Mouse (Mus musculus) gastrocnemius, adult 8-10 months (tissue): ENCODE data around the gene Sh3rf3. TPM values are rescaled to one million over a fixed set of nuclear protein-coding genes. Genes with fewer than 3 reads are reported as not detected.
A peak's percentile ranks its signal among the peaks of the same experiment; 100 is the strongest.

Experiments
- DNase-seq, 2 experiments: peaks; one replicate each; pipeline ENCODE4 v3.0.0; 2022; ENCODE audit warnings: low spot score in 2 of 2
- total RNA-seq, 4 experiments: library from RNA; stranded (reverse); gene quantifications; 2 replicates each; pipeline ENCODE4 v1.2.4; 2022

Sh3rf3 gene
- total RNA-seq, 4 experiments from 2014 or later = 0.24 to 0.45 (median 0.37) TPM

DNA sequence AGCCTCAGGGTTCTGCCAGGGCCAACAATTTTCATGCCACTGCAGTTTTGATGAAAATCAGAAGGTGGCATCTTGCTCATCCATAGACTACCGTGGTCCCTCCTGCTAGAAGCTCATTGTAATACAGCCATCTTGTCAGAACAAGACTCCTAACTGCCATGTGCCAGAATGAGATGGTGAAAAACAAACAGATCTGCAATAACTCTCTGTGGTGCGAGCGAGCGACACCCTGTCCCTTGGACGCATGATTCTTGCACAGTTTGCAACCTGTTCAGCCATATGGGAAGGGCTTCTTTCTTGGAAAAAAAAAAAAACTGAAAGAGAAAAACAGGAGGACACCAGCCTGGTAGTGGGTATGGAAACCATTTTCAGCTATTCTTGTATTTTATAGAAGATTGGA is 291.5 kb downstream of the Sh3rf3 start:
- no peak for DNase-seq

DNA sequence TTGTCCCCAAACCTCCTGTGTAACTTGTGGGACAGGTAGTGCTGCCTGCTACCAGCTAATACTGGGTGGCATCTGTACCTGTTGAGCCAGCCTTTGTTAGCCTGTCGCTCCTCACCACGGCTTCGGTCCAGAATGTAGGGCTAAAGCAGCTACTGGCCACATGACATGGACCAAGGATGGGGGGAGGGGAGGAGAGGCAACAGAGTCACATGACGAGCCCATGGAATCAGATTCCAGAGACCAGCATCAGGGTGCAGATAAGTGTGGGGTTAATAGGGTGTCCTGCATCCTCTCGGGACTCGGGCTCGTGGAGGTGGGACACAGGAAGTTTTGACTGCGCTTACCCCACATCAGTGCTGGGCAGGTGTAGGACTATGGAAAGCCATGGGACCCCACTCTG is 292.7 kb downstream of the Sh3rf3 start:
- DNase-seq = no peak

DNA sequence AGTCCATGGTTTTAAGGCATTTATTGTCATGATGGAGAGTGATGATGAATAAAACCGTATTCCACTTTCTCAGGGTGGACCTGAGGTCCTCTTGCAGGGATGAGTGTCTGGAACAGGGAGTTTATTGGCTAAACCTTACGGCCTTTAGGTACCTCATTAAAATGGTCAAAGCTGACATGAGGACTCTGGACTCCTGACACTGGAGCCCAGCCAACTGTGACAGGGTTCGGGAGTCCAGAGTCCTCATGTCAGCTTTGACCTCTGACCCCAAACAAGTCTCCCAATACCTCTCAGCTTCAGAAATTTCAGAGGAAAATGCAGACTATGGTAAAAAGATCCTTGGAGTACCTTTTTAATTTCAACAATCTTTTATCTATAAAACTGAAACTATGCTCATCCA is 293.5 kb downstream of the Sh3rf3 start:
- DNase-seq = no peak

DNA sequence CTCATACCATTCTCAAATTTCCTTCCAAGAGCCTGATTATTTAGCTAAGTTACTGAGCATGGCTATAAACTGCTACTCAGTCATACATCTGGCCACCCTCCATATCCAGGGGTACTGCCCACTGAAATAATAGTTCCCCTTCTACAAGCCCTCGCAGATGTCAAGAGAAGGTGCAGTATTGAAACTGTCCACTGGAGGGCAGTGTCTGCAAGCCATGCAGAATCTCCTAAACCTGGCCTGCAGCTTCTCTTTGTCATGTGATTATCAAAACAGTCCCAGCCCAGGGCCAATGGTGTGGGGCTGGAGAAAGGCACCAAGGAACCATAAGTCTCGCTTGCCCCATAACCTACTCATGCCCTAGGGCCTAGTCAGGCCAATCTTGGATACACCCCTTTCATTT is 295.9 kb downstream of the Sh3rf3 start:
- DNase-seq = peak; percentile 41 to 44

DNA sequence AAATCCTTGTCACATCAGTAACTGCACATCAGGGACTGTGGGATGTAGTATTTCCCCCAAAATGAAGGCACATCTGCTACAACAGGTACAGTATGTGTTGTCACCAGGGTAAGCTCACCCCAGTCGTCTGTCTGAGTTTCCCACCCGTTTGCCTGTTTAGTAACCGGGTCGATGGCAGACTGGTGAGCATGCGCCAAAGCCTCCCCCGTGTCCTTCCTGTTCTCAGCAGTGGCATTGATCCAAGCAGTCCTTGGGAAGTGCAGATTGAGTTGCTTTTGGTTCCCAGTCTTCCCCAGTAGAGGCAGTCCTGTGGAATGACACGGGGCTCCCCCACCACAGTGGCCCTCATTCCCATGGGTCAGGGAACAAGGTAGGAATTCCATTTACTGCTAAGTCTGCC is 297.2 kb downstream of the Sh3rf3 start:
- DNase-seq = no peak

DNA sequence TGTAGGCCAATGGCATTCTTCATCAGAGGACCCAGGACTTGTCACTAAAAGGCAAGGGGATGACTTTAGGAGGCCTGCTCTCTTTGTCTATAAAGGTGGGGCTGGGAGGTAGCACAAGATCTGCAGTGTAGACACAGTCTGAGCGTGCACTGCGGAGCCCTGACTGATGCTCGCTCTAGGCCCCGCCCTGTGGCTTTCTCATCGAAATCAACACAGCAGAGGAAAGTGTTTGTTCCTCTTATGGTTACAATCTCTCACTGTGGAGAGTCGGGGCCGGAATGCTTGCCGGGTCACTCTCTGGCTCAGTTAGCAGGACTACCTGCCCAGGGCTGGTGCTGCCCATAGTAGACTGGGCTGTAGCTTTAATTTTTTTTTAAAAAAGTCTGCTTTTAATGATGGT is 299.6 kb downstream of the Sh3rf3 start:
- DNase-seq = no peak

DNA sequence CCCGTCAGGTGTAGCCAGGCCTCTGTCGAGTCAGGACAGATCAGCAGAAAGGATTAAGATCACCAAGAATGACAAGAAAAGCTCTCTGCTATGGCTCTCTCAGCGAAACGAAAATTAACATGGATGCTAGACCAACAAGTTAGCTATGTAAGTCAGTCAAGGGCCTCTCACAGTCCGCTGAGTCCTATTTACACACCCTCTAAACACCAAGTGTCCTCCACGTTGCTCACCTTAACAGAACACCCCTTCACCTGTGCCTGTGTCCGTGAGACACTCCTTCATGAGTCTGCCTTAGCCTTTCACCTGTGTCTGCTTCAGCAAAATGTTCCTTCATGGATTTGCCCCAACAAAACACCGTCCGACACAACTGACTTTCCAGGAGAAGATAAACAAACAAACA is 300.2 kb downstream of the Sh3rf3 start:
- no peak for DNase-seq

DNA sequence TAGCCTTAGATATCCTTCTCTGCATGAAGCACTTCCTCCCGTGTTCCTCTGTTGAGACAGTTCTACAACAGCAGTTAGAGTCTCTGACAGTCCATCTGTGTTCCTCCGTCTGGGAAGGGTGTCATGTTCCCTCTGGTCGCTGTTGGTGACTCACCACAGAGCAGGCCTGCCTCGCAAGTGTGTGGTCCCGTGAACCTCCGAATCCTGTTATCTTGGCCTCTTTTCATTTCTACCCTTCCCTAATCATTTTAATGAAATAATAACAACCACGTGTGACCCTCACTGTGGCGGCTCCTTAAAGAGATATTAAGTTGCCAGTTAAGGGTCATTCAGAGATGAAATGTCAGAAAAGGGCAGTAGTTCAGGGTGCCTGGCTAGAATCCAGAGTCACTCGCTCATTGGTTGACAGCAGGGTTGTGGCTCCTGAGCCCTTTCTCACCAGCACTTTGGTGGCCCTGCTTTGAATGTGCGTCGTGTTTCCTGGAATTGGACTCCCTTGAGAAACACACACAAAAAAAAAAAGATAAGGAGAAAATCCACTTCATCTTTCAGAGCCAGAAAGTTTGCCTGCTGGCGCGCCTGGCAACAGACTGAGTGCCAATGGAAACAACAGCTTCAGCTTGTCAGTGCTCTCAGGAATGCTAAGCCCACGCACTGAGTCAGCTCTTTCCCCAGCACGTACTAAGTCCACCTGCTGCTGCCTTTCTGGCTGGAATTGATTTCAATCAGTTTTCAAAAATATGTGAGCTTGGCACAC is 301.6 kb downstream of the Sh3rf3 start:
- no peak for DNase-seq

DNA sequence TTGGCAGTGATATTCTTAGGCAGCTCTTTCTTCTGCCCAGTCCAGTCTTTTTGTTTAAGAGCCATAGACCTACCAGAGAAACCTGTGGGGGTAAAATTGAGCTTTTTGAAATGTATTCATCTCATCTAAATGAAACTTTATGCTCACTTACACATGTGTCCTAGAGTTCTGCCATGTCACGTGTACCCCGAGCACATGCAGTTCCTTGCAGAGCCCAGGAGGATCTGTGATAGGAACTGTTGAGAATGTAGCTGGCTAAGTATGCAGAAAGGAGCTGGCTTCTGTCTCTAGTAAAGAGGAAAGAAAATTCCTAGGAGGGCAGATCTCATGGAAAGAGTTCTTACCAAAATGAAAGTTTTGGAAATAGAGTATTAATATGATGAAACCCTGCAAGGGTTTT is 302.5 kb downstream of the Sh3rf3 start:
- DNase-seq = no peak

DNA sequence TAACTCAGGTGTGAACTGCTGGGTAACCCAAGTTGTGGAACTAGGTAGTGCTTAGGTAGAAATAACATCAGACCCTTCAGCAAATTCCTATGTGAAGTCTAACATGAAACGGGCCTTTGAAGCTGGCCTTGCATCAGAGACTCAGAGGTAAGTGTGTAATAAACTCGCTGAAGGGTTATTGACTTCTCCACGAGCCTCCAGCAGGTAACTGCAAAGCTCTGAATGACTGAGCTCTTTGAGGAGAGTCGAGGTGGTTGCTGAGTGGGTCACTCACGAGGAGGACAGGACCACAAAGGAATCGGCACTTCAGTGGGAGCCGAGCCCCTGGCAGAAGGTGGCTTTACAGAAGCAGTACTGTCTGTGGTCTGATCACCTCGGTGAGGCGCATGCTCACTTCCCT is 303.2 kb downstream of the Sh3rf3 start:
- DNase-seq = no peak

DNA sequence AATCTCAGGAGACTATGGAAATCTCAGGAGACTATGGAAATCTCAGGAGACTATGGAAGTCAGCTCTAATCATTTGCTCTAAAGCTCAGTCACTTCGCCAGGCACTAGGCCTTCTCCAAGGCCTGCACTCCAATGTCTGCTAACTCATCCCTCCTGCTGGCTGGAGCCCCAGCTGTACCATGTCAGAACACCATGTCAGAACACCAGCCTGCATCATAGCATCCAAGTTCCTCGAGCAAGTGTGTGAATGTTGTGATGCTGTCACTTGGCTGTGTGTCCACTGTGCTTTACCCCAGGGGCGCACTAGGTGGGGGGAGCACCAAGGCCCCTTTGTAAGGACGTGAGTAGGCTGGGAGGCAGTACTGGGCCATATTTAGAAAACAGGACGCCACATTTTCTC is 304.4 kb downstream of the Sh3rf3 start:
- DNase-seq = no peak

DNA sequence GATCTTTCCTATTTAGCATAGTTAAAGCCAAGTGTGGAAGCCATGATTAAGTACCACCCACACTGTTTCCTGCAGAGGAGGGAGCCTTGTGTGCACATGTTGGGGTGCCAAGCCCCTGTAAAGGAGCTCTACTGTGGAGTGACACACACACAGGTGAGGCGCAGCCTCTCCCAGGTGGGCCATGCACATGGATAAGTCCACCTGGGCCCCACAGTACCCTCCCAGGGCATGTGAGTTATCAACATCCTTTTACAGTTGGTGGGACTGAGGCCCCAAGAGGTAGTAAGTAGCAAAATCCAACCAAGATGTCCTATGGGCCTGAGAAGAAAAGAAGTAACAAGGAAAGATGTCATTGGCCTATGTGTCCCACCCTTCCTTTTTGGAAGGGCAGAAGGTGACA is 305.8 kb downstream of the Sh3rf3 start:
- no peak for DNase-seq

DNA sequence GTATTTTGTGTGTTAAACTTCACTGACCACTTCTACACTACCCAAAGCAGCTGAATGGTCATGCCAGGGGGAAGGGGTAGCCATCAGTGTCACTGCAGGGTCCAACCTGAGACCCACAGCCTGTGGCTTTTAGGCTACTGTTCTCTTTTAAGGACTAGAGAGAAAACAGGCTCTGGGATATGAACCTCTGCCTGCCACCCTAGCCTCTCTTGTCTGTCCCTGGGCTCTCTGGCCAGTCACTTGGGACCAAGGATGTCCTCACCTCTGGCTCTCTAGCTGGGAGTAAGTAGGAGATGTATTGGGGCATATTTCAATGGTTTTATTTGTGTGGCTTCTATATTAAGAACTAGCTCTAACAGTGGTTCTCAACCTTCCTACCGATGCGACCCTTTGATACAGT is 306.7 kb downstream of the Sh3rf3 start:
- DNase-seq = no peak

DNA sequence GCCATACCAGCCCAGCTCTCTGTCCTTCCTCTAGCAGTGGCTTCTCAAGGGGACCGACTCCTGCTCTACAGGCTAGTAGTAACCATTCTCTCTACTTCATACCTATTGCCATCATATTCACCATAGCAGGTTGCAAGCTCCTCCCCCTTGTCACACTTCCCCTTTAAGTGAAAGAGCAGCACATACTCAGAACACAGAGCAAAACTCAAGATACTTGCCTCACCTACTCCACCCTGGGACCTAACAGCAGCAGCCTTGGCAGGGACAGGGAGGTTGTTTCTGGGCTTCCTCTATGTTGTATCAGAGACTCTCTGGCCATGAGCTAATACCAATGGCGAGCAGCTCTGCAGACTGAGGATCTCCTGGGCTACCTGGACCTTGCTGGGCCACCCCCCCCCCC is 312.3 kb downstream of the Sh3rf3 start:
- no peak for DNase-seq

DNA sequence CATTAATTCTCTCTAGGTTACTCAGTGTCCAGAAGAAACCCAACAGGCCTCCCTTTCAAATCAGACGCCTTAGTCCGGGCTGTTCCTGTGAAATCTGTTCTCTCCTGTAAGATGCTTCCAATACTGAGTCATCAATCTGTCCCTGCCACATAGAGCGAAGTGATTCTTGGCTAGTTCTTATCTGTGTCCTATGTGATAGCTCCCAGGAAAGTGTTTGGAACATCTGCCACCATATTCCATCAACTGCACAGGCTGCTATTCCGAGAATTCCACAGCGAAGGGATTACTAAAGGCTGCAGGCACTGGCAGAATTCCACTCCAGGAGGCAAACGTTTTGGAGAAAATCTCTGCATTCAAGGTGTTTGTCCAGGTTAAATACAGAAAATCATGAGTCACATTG is 314.5 kb downstream of the Sh3rf3 start:
- no peak for DNase-seq

DNA sequence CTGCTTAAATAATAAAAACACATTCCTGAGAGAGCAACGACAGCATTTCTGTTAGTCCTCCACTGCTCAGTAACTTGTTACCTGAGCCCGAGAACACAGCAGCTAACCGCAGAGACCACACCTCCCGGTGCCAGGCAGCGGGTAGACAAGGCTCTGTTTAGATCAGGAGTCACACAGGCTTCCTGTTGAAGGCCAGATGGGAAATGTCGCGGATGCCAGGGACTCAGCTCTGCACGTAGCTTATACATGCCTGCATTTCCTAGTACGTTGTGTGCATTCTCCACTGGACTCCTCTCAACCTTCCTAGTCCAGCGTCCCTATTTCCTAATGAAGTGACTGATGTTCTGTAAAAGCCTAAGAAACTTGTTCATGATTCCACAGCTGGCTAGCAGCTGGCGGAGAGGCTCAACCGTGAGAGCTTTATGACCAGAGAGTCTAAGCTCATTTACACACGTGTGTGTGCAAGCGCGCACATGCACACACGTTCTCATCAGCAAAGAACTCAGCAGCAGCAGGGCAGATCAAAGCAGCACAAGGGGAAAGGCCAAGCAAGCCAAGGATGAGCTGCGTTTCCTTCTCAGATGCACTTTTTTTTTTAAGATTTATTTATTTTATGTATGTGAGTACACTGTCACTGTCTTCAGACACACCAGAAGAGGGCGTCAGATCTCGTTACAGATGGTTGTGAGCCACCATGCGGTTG is 318.9 kb downstream of the Sh3rf3 start:
- no peak for DNase-seq

DNA sequence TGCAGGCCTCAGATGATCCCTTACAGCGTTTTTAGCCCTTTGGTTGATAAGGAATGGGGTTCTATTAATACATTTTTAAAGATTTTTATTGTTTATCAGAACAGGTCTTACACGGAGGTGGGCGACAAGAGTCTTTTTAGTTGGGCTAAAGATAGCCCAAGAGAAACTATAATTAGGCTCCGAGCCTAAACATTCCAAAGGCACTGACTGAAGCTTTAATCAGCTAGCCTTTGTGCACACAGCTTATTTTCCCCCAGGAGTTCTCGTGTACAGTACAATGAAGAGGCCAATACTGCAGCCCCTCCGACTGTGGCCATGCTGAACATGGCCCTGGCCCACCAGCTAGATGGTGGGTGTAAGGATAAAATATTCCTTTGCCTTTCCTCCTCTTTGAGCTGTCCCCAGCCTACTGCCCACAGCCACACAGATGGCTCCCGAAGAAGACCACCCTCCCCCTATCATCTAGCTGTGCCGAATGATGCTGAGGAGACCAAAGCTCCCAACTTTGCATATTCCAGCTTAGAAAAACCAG is 320.4 kb downstream of the Sh3rf3 start:
- DNase-seq = no peak

DNA sequence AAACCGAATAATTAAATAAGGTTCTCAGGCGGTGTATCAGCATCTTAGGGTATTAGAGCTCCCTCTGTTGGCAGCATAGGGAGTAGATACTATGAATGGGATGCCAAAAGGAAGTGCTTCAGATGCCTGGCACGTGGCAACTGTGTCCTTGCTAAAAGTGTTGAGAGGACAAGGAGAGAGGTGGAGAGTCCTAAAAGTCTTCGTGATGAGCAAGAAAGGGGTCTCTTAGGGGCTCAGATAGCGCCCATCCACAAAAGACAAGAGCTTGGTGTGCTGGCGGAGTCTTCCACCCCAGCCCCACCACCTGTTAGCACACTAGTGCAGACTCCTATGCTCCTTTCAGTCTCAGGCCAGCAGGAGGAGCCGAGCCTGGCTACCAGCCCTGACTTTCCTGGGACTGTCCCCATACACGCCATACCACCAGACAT is 336.8 kb downstream of the Sh3rf3 start:
- DNase-seq = peak in 1 of 2 experiments; percentile 3

DNA sequence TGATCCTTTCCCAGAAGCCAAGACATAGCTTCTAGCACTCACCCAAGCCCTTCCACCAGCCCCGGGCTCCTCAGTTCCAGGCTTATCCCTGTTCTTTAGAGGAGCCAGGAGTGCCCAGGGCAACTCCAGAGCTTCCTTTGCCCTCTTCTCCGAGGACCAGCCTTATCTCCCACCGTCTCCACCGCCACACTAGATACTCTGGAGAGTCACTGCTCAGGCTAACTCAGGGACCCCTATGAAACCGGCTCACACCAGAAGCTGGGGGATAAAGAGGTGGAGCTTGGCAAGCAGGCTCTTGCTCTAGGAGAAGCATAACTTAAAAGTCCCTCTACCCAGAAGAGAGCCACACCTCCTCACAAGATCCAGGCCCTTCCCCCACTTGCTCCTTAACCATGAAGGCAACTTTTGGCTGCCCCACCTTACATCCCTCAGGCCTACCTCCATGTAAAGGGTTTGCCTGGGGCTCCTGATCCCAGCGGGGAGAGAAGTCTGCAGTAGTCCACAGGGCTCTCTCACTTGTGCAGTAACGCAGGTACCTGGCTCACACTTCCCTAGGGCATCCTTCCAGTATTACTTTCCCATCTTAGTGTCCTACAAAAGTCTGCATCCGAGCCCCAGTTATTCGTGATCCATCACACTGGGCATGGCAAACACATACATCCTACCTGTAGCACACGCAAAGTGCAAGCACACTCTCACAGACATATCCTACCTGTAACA is 337.9 kb downstream of the Sh3rf3 start:
- no peak for DNase-seq

DNA sequence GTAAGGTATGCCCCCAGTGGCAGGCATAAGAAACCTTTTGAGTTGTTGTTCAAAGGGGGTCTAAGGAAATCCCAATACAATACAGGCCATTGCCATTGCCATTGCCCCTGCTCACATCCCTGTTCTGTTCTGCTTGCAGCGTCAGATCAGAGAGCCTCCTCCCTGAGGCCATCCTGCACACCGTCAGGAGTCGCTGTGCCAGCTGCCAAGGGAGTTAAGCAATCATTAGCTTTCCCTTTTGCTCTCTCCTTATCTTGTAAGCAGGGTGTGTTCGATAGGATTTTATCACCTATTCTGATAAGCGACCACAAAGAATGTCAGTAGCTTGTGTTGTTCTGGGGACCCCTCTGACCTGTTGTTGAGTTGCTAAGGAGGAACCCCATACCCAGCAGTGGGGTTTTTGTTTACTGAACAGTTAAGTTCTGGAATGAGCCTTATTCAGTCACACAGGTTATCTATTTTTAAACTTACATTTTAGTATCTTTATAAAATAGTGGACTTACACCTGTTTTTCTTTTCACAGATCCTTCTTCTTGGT is 339.5 kb downstream of the Sh3rf3 start:
- DNase-seq = no peak

DNA sequence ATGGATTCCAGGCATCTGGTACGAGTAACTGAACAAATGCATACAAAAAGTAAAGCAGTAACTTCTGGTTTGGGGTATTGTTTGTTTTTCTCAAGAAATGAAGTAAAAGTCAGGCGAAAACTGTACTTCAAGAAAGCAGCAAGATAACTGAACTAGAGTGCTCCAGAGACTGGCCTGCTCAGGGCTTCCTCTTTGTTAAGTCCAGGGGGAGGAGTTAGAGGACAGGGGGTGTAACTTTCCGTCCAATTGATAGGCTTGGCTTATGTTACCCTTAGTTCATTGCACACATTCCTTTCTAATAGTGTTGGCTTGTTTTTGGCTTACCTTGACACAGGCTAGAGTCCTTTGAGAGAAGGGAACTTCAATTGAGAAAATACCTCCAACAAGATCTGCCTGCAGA is 345.5 kb downstream of the Sh3rf3 start:
- no peak for DNase-seq
